29 mouse cellular contexts compared by ENCODE assay signal in the genomic region with DNA sequence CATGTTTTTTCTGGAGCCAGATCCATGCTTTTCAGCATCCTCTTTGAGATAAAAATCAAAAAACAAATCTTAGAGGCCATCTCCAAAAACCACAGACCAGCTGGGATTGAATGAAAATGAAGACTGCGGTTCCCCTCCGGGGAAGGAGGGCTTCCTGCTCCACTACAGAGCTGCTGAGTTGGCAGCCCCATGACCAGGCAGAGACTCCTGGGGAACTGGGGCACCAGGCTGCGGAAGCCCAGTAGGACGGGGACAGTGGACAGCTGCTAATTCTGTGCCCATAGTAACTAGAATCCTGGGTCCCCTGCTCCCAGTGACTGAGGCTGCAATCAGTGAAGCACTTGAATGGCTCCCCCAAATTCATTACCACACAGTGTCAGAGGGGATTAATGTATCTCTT. TPM values are rescaled to one million over a fixed set of nuclear protein-coding genes. Genes with fewer than 3 reads are reported as not detected.
DNase-seq lines count a peak whose midpoint lies in the region; TF ChIP-seq lines count a peak whose summit lies in the region.
"Had no signal": no experiment of that assay in that cellular context is flagged by ENCODE, and none has a peak within 500 bp of the region (broad histone marks: within the 10 kb centered on the region; RNA-seq: fewer than 3 reads in every experiment).

No protein-coding gene starts in this region.

- no peak overlapping the region for H3K4me3 ChIP-seq in heart, embryonic 10.5 days
- no peak overlapping the region for H3K4me3 ChIP-seq in kidney, adult 2 months (ENCODE audit: insufficient read depth, low read depth, low read length)
- H3K4me3 ChIP-seq in left cerebral cortex, adult 2 months: no peak overlapping the region
- H3K4me3 ChIP-seq: forebrain, embryonic 10.5 days; forebrain, embryonic 13.5 days; heart, embryonic 13.5 days had no signal

- peak; percentile 6 to 29 for DNase-seq in heart, adult 9 months (ENCODE audit: low spot score in 2 of 2)
- no peak for DNase-seq in heart, embryonic 10.5 days (ENCODE audit: low spot score)
- DNase-seq in kidney, postnatal 14 days: peak; percentile 21
- DNase-seq in kidney, adult 2 months: no peak
- no peak for DNase-seq in left cerebral cortex, adult 2 months (ENCODE audit: extremely low spot score in 1 of 2, low spot score in 2 of 2)
- DNase-seq in left cerebral cortex, postnatal 10 days (ENCODE audit: extremely low spot score in 1 of 2, low spot score in 2 of 2): no peak
- DNase-seq: adrenal gland, postnatal 10 days; adrenal gland, postnatal 36 days; B cell, adult 2 months; cerebellum, adult 18-20 months; cerebellum, adult 9-10 months; cerebellum, postnatal 14 days; gastrocnemius, postnatal 10 days; gastrocnemius, postnatal 36 days had no signal

- no peak for TF ChIP-seq CTCF in kidney, adult 2 months (conservative IDR thresholded peaks at IDR 0.05; ENCODE audit: insufficient read depth, insufficient read length, low read depth, low read length)
- TF ChIP-seq CTCF in left cerebral cortex, adult 2 months (IDR thresholded peaks at IDR 0.05): no peak

- peaks cover 70% of the 10 kb centered on the region for H3K27me3 ChIP-seq in heart, embryonic 10.5 days (ENCODE audit: insufficient read depth, poor library complexity, severe bottlenecking)
- no peaks in the 10 kb centered on the region for H3K27me3 ChIP-seq in kidney, adult 2 months (replicated peaks; ENCODE audit: control insufficient read depth, insufficient read depth, low read length)

- H3K9me3 ChIP-seq in heart, embryonic 10.5 days: no peaks in the 10 kb centered on the region
- H3K9me3 ChIP-seq: forebrain, embryonic 10.5 days; G1E; heart, embryonic 13.5 days had no signal

- intact Hi-C loops in left cerebral cortex, adult 2 months (cut with DNase I): loop anchor here (10.0 kb wide), 1 partner anchor 367 kb away; the partner anchor contains the start of gene Prss29
- intact Hi-C loops in left cerebral cortex, postnatal 10 days (cut with DNase I): no loop called here

- 78% methylated on average over 4 of the region's 4 CpGs for WGBS in heart, embryonic 10.5 days
- WGBS in kidney, adult 2 months: 66% methylated on average over 4 of the region's 4 CpGs

- TF ChIP-seq POLR2A in kidney, adult 2 months (IDR thresholded peaks at IDR 0.05; ENCODE audit: low read depth, low read length): no peak

- H3K4me1 ChIP-seq in heart, embryonic 10.5 days: 0 out of 2 replicates have a peak, but pooled peaks cover 3% of the 10 kb centered on the region
- no peaks in the 10 kb centered on the region for H3K4me1 ChIP-seq in kidney, adult 2 months (ENCODE audit: control insufficient read depth, insufficient read depth, low read length)
- H3K4me1 ChIP-seq: heart, embryonic 13.5 days had no signal

- no peaks in the 10 kb centered on the region for H3K36me3 ChIP-seq in heart, embryonic 10.5 days
- H3K36me3 ChIP-seq in kidney, adult 2 months (ENCODE audit: control insufficient read depth, insufficient read depth, low read length): no peaks in the 10 kb centered on the region
- H3K36me3 ChIP-seq: forebrain, embryonic 10.5 days; G1E; heart, embryonic 13.5 days had no signal

- H3K27ac ChIP-seq in heart, embryonic 10.5 days: no peak overlapping the region
- no peak overlapping the region for H3K27ac ChIP-seq in kidney, adult 2 months (ENCODE audit: insufficient read depth, low read depth, low read length)
- 0 out of 2 replicates have a peak overlapping the region, but pooled peaks have one; percentile 11 for H3K27ac ChIP-seq in left cerebral cortex, adult 2 months
- H3K27ac ChIP-seq: forebrain, embryonic 10.5 days; forebrain, embryonic 13.5 days; heart, embryonic 13.5 days; hindbrain, embryonic 14.5 days; hindbrain, postnatal 0 days had no signal

RNA-seq across cellular contexts. Expression of gene Gng13, which starts 35.3 kb away (rescaled TPM):
- 2.2 and 4.6 TPM in 2 replicates for polyA plus RNA-seq in heart, embryonic 10.5 days (2016; fragmentation: Nextera tagmentation; extraction: Ambion mirVana)
- polyA plus RNA-seq in kidney, adult 2 months (2012; rRNA removed): not detected in 2 replicates
- total RNA-seq in left cerebral cortex, adult 2 months (2021): 100 to 1,000 TPM; 146 to 168 TPM
- 10 to 100 TPM; 86.1 to 88.9 TPM for total RNA-seq in left cerebral cortex, postnatal 10 days (2021)
- total RNA-seq: gastrocnemius, adult 18-20 months; gastrocnemius, postnatal 10 days; gastrocnemius, postnatal 36 days; granulocyte monocyte progenitor cell, adult 5-6 weeks; hematopoietic stem cell, adult 5-6 weeks had no signal
- polyA plus RNA-seq: G1E, Patski had no signal

RNA-seq across cellular contexts. Expression of gene Chtf18, which starts 45.6 kb away (rescaled TPM):
- polyA plus RNA-seq in heart, embryonic 10.5 days (2016; fragmentation: Nextera tagmentation; extraction: Ambion mirVana): 34.5 and 46.4 TPM in 2 replicates
- 0.75 and 1.5 TPM in 2 replicates for polyA plus RNA-seq in kidney, adult 2 months (2012; rRNA removed)
- 1 to 10 TPM; 1.3 to 1.4 TPM for total RNA-seq in left cerebral cortex, adult 2 months (2021)
- 1 to 10 TPM; 3.0 to 4.8 TPM for total RNA-seq in left cerebral cortex, postnatal 10 days (2021)

RNA-seq across cellular contexts. Expression of gene Rpusd1, which starts 45.8 kb away (rescaled TPM):
- 18.1 and 19.8 TPM in 2 replicates for polyA plus RNA-seq in heart, embryonic 10.5 days (2016; fragmentation: Nextera tagmentation; extraction: Ambion mirVana)
- polyA plus RNA-seq in kidney, adult 2 months (2012; rRNA removed): 20.7 and 26.4 TPM in 2 replicates
- total RNA-seq in left cerebral cortex, adult 2 months (2021): 10 to 100 TPM; 55.6 to 57.4 TPM
- total RNA-seq in left cerebral cortex, postnatal 10 days (2021): 10 to 100 TPM; 31.9 to 32.4 TPM

RNA-seq across cellular contexts. Expression of gene Mslnl, which starts 54.2 kb away (rescaled TPM):
- not detected in 2 replicates for polyA plus RNA-seq in heart, embryonic 10.5 days (2016; fragmentation: Nextera tagmentation; extraction: Ambion mirVana)
- 0.10 TPM in 1 of 2 replicates, not detected in the other for polyA plus RNA-seq in kidney, adult 2 months (2012; rRNA removed)
- under 1 TPM; 0.45 to 0.47 TPM for total RNA-seq in left cerebral cortex, adult 2 months (2021)
- not detected for total RNA-seq in left cerebral cortex, postnatal 10 days (2021)
- total RNA-seq: adrenal gland, adult 18-20 months; adrenal gland, postnatal 10 days; adrenal gland, postnatal 36 days; CH12.LX; G1E; gastrocnemius, adult 18-20 months; gastrocnemius, postnatal 10 days; gastrocnemius, postnatal 36 days; granulocyte monocyte progenitor cell, adult 5-6 weeks; heart, adult 8-10 months; heart, postnatal 25 days; hematopoietic stem cell, adult 5-6 weeks had no signal
- polyA plus RNA-seq: forebrain, embryonic 10.5 days; forebrain, embryonic 13.5 days; forebrain, embryonic 16.5 days; G1E; heart, embryonic 13.5 days; hindbrain, embryonic 14.5 days; hindbrain, postnatal 0 days; Patski had no signal

Comparison
In these comparisons a context has a peak if more than half of its experiments do, and no peak if none do; other contexts are left out.
1. DNase-seq: peak in heart, adult 9 months (2 of 2) and kidney, postnatal 14 days (single experiment); none in heart, embryonic 10.5 days (single experiment), kidney, adult 2 months (single experiment), left cerebral cortex, adult 2 months (0 of 2) and left cerebral cortex, postnatal 10 days (0 of 2).